Comparison of ENCODE assay signal across 8 mouse cellular contexts in the genomic region with DNA sequence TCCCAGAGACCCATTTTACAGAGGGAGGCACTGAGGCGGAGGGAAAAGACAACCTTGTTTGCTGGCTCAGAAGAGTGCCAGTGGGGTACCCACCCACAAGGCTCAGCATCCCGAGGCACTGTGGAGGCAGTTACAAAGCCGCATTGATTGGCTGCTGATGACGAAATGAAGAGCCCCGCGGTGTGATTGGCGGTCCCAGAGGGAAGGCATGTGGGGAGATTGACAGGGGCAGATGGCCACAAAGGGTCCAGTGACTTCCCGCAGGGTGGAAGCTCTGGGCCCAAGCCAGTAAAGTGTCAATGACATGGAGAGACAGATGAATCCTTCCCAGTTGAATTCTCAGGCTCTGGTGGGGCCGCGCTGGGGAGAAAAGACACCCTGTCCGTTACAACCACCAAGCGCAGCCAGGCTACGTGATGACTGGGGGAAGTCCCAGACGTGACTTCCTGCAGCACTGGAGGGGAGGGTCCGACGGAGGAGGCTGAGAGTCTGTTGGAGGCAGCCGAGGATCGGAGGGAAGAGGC. TPM values are rescaled to one million over a fixed set of nuclear protein-coding genes. Genes with fewer than 3 reads are reported as not detected.
DNase-seq lines count a peak whose midpoint lies in the region; ATAC-seq lines count a peak whose summit lies in the region.

No protein-coding gene starts in this region.

- H3K4me2 ChIP-seq in forebrain, embryonic 16.5 days (ENCODE audit: low read length), result peak overlapping the region; percentile 12
- peak overlapping the region; percentile 42 for H3K4me2 ChIP-seq in hindbrain, embryonic 16.5 days (ENCODE audit: low read length)

- 4% methylated on average over 18 of the region's 18 CpGs for WGBS in forebrain, embryonic 16.5 days
- 5% methylated on average over 18 of the region's 18 CpGs for WGBS in hindbrain, embryonic 16.5 days
- WGBS in limb, embryonic 10.5 days, result 33% methylated on average over 18 of the region's 18 CpGs

- peak overlapping the region; percentile 5 for H3K9ac ChIP-seq in forebrain, embryonic 16.5 days (replicated peaks; ENCODE audit: low read depth, low read length)
- H3K9ac ChIP-seq in hindbrain, embryonic 16.5 days (ENCODE audit: low read depth, low read length), result peak overlapping the region; percentile 52

- DNase-seq in CD4-positive, CD25-positive, alpha-beta regulatory T cell, adult 2 months (ENCODE audit: low read depth, low spot score), result peak; percentile 63
- DNase-seq in R1 (ENCODE audit: low read depth, low spot score), result peak; percentile 69
- DNase-seq in limb, embryonic 10.5 days (ENCODE audit: low spot score), result peak; percentile 56
- peak; percentile 28 for DNase-seq in naive thymus-derived CD4-positive, alpha-beta T cell, adult 2 months (ENCODE audit: low read depth)
- peak; percentile 32 for DNase-seq in thymus, postnatal 25 days
- no peak for DNase-seq in adrenal gland, postnatal 36 days

- peaks cover 16% of the 10 kb centered on the region for H3K4me1 ChIP-seq in forebrain, embryonic 16.5 days (replicated peaks; ENCODE audit: control insufficient read depth, insufficient read depth, low read length)
- H3K4me1 ChIP-seq in hindbrain, embryonic 16.5 days (ENCODE audit: control insufficient read depth, insufficient read depth, low read depth, low read length), result peaks cover 11% of the 10 kb centered on the region; the same call in 1 of the 2 replicates
- peaks cover 19% of the 10 kb centered on the region for H3K4me1 ChIP-seq in limb, embryonic 10.5 days

- H3K4me3 ChIP-seq in forebrain, embryonic 16.5 days (replicated peaks; ENCODE audit: low read length), result peak overlapping the region; percentile 3
- H3K4me3 ChIP-seq in hindbrain, embryonic 16.5 days (ENCODE audit: low read length), result peak overlapping the region; percentile 4; the same call in 1 of the 2 replicates
- H3K4me3 ChIP-seq in limb, embryonic 10.5 days, result peak overlapping the region; percentile 14; the same call in 1 of the 2 replicates

- H3K36me3 ChIP-seq in forebrain, embryonic 16.5 days (ENCODE audit: control insufficient read depth, insufficient read depth), result peaks cover 30% of the 10 kb centered on the region
- peaks cover 33% of the 10 kb centered on the region for H3K36me3 ChIP-seq in hindbrain, embryonic 16.5 days (ENCODE audit: control insufficient read depth, insufficient read depth, low read length)
- H3K36me3 ChIP-seq in limb, embryonic 10.5 days, result peaks cover 53% of the 10 kb centered on the region

- H3K27me3 ChIP-seq in forebrain, embryonic 16.5 days (replicated peaks; ENCODE audit: control insufficient read depth, insufficient read depth, low read length), result no peaks in the 10 kb centered on the region
- no peaks in the 10 kb centered on the region for H3K27me3 ChIP-seq in hindbrain, embryonic 16.5 days (replicated peaks; ENCODE audit: control insufficient read depth, insufficient read depth, low read length)
- no peaks in the 10 kb centered on the region for H3K27me3 ChIP-seq in limb, embryonic 10.5 days (ENCODE audit: low read depth, poor library complexity, severe bottlenecking)

- peak overlapping the region; percentile 58 for H3K27ac ChIP-seq in forebrain, embryonic 16.5 days (ENCODE audit: low read length)
- peak overlapping the region; percentile 67 for H3K27ac ChIP-seq in hindbrain, embryonic 16.5 days (ENCODE audit: low read depth, low read length)
- peak overlapping the region; percentile 4; the same call in 1 of the 2 replicates for H3K27ac ChIP-seq in limb, embryonic 10.5 days

- H3K9me3 ChIP-seq in forebrain, embryonic 16.5 days (ENCODE audit: control insufficient read depth, low read length), result no peaks in the 10 kb centered on the region
- H3K9me3 ChIP-seq in hindbrain, embryonic 16.5 days (ENCODE audit: control insufficient read depth, low read length), result no peaks in the 10 kb centered on the region
- H3K9me3 ChIP-seq in limb, embryonic 10.5 days (replicated peaks), result no peaks in the 10 kb centered on the region

- ATAC-seq in forebrain, embryonic 16.5 days, result peak; percentile 92
- ATAC-seq in hindbrain, embryonic 16.5 days, result peak; percentile 77

RNA-seq across cellular contexts. Expression of a gene that starts 14.5 kb away (rescaled TPM):
- polyA plus RNA-seq in forebrain, embryonic 16.5 days (2015; fragmentation: Nextera tagmentation; extraction: Ambion mirVana), result 541 and 600 TPM in 2 replicates
- 478 and 522 TPM in 2 replicates for polyA plus RNA-seq in hindbrain, embryonic 16.5 days (2015; fragmentation: Nextera tagmentation; extraction: Ambion mirVana)
- polyA plus RNA-seq in limb, embryonic 10.5 days (2016; fragmentation: Nextera tagmentation; extraction: Ambion mirVana), result 806 and 864 TPM in 2 replicates
- 10 to 100 TPM; 33.6 to 42.0 TPM for total RNA-seq in adrenal gland, postnatal 36 days (2021)

Comparison
In these comparisons a context has a peak if more than half of its experiments do, and no peak if none do; other contexts are left out.
1. DNase-seq: peak in CD4-positive, CD25-positive, alpha-beta regulatory T cell, adult 2 months (single experiment), R1 (single experiment), limb, embryonic 10.5 days (single experiment), naive thymus-derived CD4-positive, alpha-beta T cell, adult 2 months (single experiment) and thymus, postnatal 25 days (single experiment); none in adrenal gland, postnatal 36 days (0 of 2).
2. H3K27ac ChIP-seq: peak in every context shown above with its lines; median percentile 67 in hindbrain, embryonic 16.5 days; 58 in forebrain, embryonic 16.5 days; 4 in limb, embryonic 10.5 days.
3. Peak in every context shown above with its lines, with median percentiles within 50 percentile points of each other: H3K4me3 ChIP-seq.